Mouse (Mus musculus) ovary, adult 10 weeks (tissue): ENCODE results near the gene Svop. TPM values are rescaled to one million over a fixed set of nuclear protein-coding genes. Genes with fewer than 3 reads are reported as not detected.

Experiments used
- polyA plus RNA-seq: library from polyadenylated mRNA; stranded (reverse); fragments of 350-450 nt; fragmentation: Illumina TruSeq; extraction: RNeasy Lipid Tissue Mini Kit (QIAGEN cat#74804); gene quantifications from one replicate; pipeline ENCODE4 v1.2.3, GENCODE M21; 2014

Gene Svop
- polyA plus RNA-seq: not detected

GRCm38 (mm10) chr5:114091057-114091807 is at the start of gene Svop:
Gene Svop, minus strand, starts transcription at chr5:114091570.

GRCm38 (mm10) chr5:114130211-114130605 is 38.8 kb upstream of the Svop start, which contains the start of gene Ung:
Gene Ung, plus strand, starts transcription at chr5:114130386.

GRCm38 (mm10) chr5:114127374-114128349 is 36.3 kb upstream of the Svop start, which contains the start of gene Alkbh2:
Gene Alkbh2, minus strand, starts transcription at chr5:114128218.

GRCm38 (mm10) chr5:114065161-114065560 is 26.2 kb downstream of the Svop start, which contains the start of gene Usp30:
Gene Usp30, plus strand, starts transcription at chr5:114065461.

GRCm38 (mm10) chr5:114003542-114003941 is 87.8 kb downstream of the Svop start, which contains the start of gene Dao:
Gene Dao, plus strand, starts transcription at chr5:114003703.

GRCm38 (mm10) chr5:113993487-113994465 is 97.6 kb downstream of the Svop start, which contains the start of gene Ssh1:
Gene Ssh1, minus strand, starts transcription at chr5:113993894.

Other genes with a start within 250 kb of the Svop start
- gene Coro1c, start 182.8 kb downstream of the Svop start, polyA plus RNA-seq: 13.1 TPM
- 3.3 TPM for gene Ssh1, start 97.7 kb downstream of the Svop start, polyA plus RNA-seq
- not detected for gene Dao, start 87.9 kb downstream of the Svop start, polyA plus RNA-seq
- 3.6 TPM for gene Usp30, start 26.1 kb downstream of the Svop start, polyA plus RNA-seq
- gene Alkbh2, start 36.6 kb upstream of the Svop start, polyA plus RNA-seq: not detected
- 2.6 TPM for gene Ung, start 38.8 kb upstream of the Svop start, polyA plus RNA-seq
- gene Acacb, start 55.0 kb upstream of the Svop start, polyA plus RNA-seq: 1.4 TPM
- gene Foxn4, start 182.2 kb upstream of the Svop start, polyA plus RNA-seq: not detected
- 0.37 TPM for gene Myo1h, start 197.6 kb upstream of the Svop start, polyA plus RNA-seq